Mouse (Mus musculus) limb, embryonic 13.5 days (tissue): Measurements from ENCODE around the gene Wiz. TPM values are rescaled to one million over a fixed set of nuclear protein-coding genes. Genes with fewer than 3 reads are reported as not detected.
A peak's percentile ranks its signal among the peaks of the same experiment; 100 is the strongest.

Experiments used
- ATAC-seq: fragments of 200-750 bp; cut with Nextera tagmentation; 2 replicates; pipeline ENCODE4 v1.8.0; 2017; ENCODE audit warnings: low read depth, moderate number of reproducible peaks, moderate TSS enrichment; ENCODE audit not compliant: low FRiP score
- H3K27ac ChIP-seq: fragments of 300-500 bp; sonication (generic); 2 replicates; pipeline ENCODE4 v1.5.1; 2015; ENCODE audit warnings: inconsistent platforms, mild to moderate bottlenecking, moderate library complexity
- H3K27me3 ChIP-seq: fragments of 300-500 bp; sonication (generic); 2 replicates; pipeline ENCODE4 v1.6.1; 2015; ENCODE audit warnings: mild to moderate bottlenecking, inconsistent platforms
- H3K36me3 ChIP-seq: fragments of 300-500 bp; sonication (generic); 2 replicates; pipeline ENCODE4 v1.6.1; 2015; ENCODE audit warnings: inconsistent platforms, mild to moderate bottlenecking, moderate library complexity
- H3K4me1 ChIP-seq: fragments of 300-500 bp; sonication (generic); 2 replicates; pipeline ENCODE4 v1.6.1; 2015; ENCODE audit warnings: inconsistent platforms
- H3K4me2 ChIP-seq: fragments of 300-500 bp; sonication (generic); replicated peaks from 2 replicates; pipeline ENCODE4 v1.6.1; 2015; ENCODE audit warnings: inconsistent platforms, mild to moderate bottlenecking, moderate library complexity
- H3K4me3 ChIP-seq: fragments of 300-500 bp; sonication (generic); 2 replicates; pipeline ENCODE4 v1.5.1; 2015; ENCODE audit warnings: moderate library complexity, mild to moderate bottlenecking, inconsistent platforms
- H3K9ac ChIP-seq: fragments of 300-500 bp; sonication (generic); 2 replicates; pipeline ENCODE4 v1.6.1; 2015; ENCODE audit warnings: mild to moderate bottlenecking, inconsistent platforms
- H3K9me3 ChIP-seq: fragments of 300-500 bp; sonication (generic); 2 replicates; pipeline ENCODE4 v1.6.1; 2016; ENCODE audit warnings: inconsistent platforms
- WGBS: fragments of 180-500 bp; shearing (Covaris S2); methylation state at CpG from one replicate; pipeline ENCODE4 v1.1.7; 2015; 5-methylcytosine and 5-hydroxymethylcytosine counted together
- polyA plus RNA-seq: library from polyadenylated mRNA; unstranded; fragments of >200 nt; fragmentation: Nextera tagmentation; extraction: Ambion mirVana; gene quantifications from 2 replicates; pipeline ENCODE4 v1.2.1, GENCODE M21; 2015

Gene Wiz
- polyA plus RNA-seq, 1 experiment from 2014 or later: 25.2 TPM

DNA sequence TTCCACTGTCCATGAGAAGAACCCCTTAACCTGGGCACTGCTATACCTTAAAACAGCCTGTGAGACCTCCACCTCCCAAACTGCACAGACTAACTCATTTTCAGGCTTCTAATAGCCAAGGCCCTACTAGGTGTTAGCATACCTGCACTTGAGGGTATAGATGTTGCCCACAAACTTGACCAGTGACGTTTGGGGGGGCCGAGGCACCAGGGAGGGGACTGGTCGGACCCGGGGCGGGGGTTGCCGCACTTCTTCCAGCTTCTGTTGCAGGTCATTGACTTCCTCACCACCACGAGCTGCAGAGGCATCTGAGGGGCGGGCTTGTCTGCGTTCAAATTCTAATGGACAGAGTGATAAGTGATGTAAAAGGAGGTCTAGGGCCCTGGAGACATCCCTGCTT is 33.0 kb downstream of the Wiz start:
- Histone ChIP-seq H3K36me3 (peaks cover 79% of the 10 kb centered on the region), H3K9ac (no peak overlapping the region), H3K27me3 (no peaks in the 10 kb centered on the region), H3K4me3 (no peak overlapping the region), H3K4me1 (0 out of 2 replicates have a peak, but pooled peaks cover under 1% of the 10 kb centered on the region), H3K27ac (no peak overlapping the region), H3K9me3 (no peaks in the 10 kb centered on the region), H3K4me2 (no peak overlapping the region)
- 93% methylated on average over 9 of the region's 9 CpGs for WGBS
- ATAC-seq: no peak

DNA sequence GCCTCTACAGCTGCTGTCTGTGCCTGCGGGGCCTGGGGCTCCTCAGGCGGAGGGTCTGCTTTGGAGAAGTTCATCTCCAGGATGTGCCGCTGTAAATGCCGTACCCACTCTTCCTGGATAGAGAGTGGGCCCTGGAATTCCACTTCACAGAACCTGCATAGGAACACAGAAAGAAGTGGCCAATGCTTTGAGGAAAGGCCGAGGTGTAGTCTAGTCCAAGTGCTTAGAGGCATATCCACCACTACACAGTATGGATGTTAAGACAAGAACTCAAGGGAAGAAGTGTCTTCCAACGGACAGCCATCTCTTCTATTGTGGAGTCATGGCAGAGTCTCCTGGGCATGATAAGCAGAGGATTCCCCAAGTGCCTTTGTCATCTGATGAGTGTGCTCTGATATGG is 34.2 kb downstream of the Wiz start:
- H3K4me2 ChIP-seq: no peak overlapping the region
- no peak overlapping the region for H3K27ac ChIP-seq
- no peak for ATAC-seq
- H3K9me3 ChIP-seq: no peaks in the 10 kb centered on the region
- 93% methylated on average over 6 of the region's 6 CpGs for WGBS
- H3K36me3 ChIP-seq: peaks cover 66% of the 10 kb centered on the region
- H3K9ac ChIP-seq: no peak overlapping the region
- no peak overlapping the region for H3K4me3 ChIP-seq
- H3K27me3 ChIP-seq: no peaks in the 10 kb centered on the region
- 0 out of 2 replicates have a peak, but pooled peaks cover 2% of the 10 kb centered on the region for H3K4me1 ChIP-seq

DNA sequence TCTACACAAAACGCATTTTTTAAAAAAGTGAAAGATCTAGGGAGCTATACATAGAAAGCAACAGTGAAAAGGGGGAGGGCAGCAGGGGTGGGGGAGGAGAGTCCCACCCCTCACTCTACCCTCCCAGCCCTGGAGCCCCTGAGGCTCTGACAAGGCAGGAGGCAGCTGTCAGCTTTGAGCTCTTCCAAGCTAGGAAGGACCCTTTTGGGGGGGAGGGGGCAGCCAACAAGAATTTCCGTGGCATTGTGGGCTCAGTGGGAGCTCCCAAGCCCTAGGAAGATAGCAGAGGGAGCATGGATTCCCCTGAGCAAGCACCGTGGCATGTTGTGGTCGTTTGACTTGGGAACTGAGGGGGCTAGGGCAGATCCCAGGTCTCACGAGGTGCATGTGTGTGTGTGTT is 35.0 kb downstream of the Wiz start:
- 81% methylated on average over 5 of the region's 5 CpGs for WGBS
- no peaks in the 10 kb centered on the region for H3K9me3 ChIP-seq
- peaks cover 58% of the 10 kb centered on the region for H3K36me3 ChIP-seq
- no peak overlapping the region for H3K4me3 ChIP-seq
- no peaks in the 10 kb centered on the region for H3K27me3 ChIP-seq
- no peak for ATAC-seq
- no peak overlapping the region for H3K4me2 ChIP-seq
- no peak overlapping the region for H3K27ac ChIP-seq
- peaks cover 6% of the 10 kb centered on the region for H3K4me1 ChIP-seq
- no peak overlapping the region for H3K9ac ChIP-seq

DNA sequence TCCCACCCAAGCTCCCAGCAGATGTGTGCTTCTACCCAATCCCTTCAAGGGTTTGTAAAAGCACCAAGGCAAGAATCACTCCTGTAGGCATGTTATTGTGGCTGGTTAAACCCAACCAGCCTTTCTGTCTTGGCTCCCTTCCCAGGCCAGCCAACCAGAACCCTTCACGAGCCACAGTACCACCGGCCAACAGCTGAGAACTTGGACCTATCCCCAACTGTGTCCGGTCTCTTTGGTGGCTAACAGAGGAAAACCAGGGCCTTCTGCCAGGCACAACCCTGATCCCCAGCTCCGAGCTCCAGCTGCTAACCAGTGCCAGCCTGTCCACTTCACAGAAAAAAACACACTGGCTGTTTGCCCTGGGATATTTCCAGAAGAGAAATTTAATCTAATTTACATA is 35.5 kb downstream of the Wiz start:
- no peak for ATAC-seq
- H3K36me3 ChIP-seq: peaks cover 53% of the 10 kb centered on the region

DNA sequence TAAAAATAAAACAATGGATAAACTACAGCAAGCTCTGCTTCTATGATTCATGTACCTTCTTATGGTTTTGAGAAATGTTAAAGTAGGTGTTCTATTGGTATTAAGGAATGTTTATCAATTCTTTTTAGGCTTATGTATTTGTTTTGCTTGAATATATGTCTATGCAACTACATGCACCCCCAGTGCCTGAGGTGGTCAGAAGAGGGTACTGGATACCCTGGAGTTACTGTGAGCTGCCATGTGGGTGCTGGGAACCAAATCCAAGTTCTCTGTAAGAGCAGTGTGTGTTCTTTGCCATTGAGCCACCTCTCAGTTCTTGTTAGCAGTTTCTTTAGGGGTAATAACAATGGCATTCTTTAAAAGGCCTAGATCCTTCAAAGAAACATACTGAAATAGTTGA is 37.5 kb downstream of the Wiz start:
- ATAC-seq: no peak
- Histone ChIP-seq H3K4me3 (no peak overlapping the region), H3K36me3 (peaks cover 33% of the 10 kb centered on the region), H3K27me3 (no peaks in the 10 kb centered on the region), H3K4me1 (peaks cover 23% of the 10 kb centered on the region), H3K27ac (no peak overlapping the region), H3K4me2 (no peak overlapping the region), H3K9me3 (no peaks in the 10 kb centered on the region), H3K9ac (no peak overlapping the region)

More for the DNA sequence above, 35.5 kb downstream of the Wiz start:
- H3K9me3 ChIP-seq: no peaks in the 10 kb centered on the region
- no peaks in the 10 kb centered on the region for H3K27me3 ChIP-seq
- H3K4me1 ChIP-seq: peaks cover 12% of the 10 kb centered on the region
- 76% methylated on average over 4 of the region's 4 CpGs for WGBS
- no peak overlapping the region for H3K27ac ChIP-seq
- H3K4me2 ChIP-seq: no peak overlapping the region
- no peak overlapping the region for H3K4me3 ChIP-seq
- no peak overlapping the region for H3K9ac ChIP-seq

DNA sequence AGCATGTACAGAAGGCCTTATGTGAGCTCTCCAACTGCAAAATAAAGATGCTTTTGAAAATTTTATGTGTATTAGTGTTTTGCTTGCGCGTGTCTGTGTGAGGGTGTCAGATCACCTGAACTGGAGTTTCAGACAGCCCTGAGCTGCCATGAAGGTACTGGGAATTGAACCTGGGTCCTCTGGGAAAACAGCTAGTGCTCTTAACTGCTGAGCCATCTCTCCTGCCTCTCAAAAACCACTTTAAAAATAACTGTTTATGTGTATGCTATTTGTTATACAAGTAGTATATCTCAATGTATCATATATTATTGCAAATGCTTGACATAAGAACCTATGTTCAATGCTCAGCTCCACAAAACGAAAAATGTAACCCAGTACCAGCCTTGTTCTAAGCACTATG is 38.0 kb downstream of the Wiz start:
- Histone ChIP-seq H3K27me3 (no peaks in the 10 kb centered on the region), H3K4me1 (peaks cover 23% of the 10 kb centered on the region), H3K9ac (no peak overlapping the region), H3K4me2 (peak overlapping the region; percentile 87), H3K4me3 (peak overlapping the region; percentile 92; the same call in 1 of the 2 replicates), H3K9me3 (no peaks in the 10 kb centered on the region), H3K36me3 (peaks cover 29% of the 10 kb centered on the region), H3K27ac (no peak overlapping the region)
- 73% methylated on average over 3 of the region's 3 CpGs for WGBS
- no peak for ATAC-seq

DNA sequence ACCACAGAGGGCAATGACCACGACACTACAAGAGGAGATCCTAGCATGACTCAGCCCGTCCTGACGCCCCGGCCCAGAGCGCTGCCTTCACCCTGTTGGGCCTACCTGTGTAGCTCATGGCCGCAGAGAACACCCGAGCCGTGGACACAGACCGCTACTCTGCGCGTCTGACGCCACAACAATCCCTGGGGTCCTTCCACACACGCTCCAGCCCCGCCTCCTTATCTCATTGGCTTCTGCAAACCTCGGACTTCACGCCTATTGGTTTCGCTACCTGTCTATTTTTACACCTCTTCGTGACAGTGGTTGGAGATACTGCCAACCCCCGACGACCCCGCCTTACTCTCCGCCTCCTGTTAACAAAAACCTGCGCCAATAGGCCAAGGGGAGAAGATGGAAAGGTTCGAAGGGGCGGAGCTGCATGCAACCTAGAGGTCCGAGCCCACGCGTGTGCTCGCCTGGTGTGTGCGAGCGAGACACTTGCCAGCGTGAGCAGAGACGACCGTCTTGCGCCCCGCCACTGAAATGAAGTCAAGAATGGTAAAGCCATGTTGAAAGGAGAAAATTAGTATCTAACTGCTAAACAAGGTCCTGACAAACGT is 38.8 kb downstream of the Wiz start, which contains the start of gene Akap8l:
TSS of gene Akap8l (minus strand) at position 226 of the 602 bp plus-strand sequence.
- Histone ChIP-seq H3K9ac (peak within 1 kb of the TSS; percentile 82), H3K4me3 (peak within 1 kb of the TSS; percentile 92), H3K9me3 (no peaks in the 10 kb centered on the region), H3K4me2 (peak within 1 kb of the TSS; percentile 87), H3K27me3 (no peaks in the 10 kb centered on the region), H3K27ac (peak within 1 kb of the TSS; percentile 55), H3K36me3 (peaks cover 21% of the 10 kb centered on the region), H3K4me1 (peaks cover 23% of the 10 kb centered on the region)
- peak; percentile 98 for ATAC-seq
- WGBS: under 1% methylated on average over 37 of the region's 37 CpGs

DNA sequence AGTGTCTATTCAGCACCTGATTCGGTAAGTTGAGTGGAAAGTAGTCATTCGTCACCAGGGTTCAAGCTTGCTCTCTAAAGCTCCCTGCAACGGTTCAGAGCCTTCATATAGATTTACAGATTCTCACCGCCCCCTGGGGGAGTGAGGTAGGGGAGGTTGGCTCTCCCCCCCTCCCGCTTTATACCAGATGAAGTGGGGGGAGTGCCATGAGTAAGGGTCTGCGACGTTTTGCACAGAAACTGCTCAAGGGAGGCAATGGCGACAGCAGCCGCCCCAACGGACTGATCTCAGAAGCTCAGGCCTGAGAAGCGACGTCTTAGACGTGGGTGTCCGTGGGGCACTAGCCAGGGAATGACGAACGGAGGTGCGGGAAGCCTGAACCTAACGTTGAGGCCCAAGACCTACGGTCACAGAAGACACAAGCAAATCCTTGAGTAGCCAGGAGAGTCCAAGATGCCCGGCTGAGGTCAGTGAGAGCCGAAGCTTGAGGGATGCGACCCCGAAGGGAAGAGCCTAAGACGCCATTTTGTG is 39.3 kb downstream of the Wiz start:
- no peak for ATAC-seq
- Histone ChIP-seq H3K9ac (peak overlapping the region; percentile 82), H3K4me1 (peaks cover 23% of the 10 kb centered on the region), H3K4me3 (peak overlapping the region; percentile 92), H3K27ac (peak overlapping the region; percentile 55), H3K27me3 (no peaks in the 10 kb centered on the region), H3K36me3 (peaks cover 18% of the 10 kb centered on the region), H3K9me3 (no peaks in the 10 kb centered on the region), H3K4me2 (peak overlapping the region; percentile 87)
- under 1% methylated on average over 24 of the region's 24 CpGs for WGBS

DNA sequence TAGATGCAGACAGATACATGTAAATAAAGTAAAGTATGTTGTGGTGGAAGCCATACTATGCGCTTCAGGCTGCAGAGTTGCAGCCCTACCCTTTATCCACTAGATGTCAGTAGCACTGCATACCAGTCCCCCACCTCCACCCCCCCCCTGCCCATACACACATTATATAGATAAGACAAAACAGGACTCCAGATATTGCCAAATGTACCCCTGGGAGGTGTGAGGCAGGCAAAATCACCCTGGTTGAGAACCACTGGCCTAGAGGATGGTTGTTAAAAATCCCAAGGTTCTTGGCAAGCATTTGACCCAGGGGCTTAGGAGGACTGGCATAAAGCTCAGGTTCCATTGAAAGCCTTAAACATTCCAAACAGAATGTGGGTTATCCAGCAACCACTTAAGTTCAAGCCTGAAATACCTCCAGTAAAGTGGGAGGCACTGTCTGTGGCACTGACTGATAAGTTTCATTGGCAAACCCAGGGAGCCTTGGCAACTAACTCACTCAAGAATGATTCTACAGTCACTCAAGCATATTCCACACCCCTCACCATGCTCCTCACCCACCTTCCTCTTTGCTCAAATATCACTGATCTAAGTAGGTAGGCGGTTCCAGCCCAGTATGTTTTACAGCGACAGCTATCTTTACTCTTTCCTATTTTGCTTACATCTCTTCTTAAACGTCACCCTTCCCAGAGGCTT is 40.1 kb downstream of the Wiz start:
- H3K4me3 ChIP-seq: peak overlapping the region; percentile 92
- H3K36me3 ChIP-seq: peaks cover 18% of the 10 kb centered on the region
- peaks cover 23% of the 10 kb centered on the region for H3K4me1 ChIP-seq
- no peak for ATAC-seq
- WGBS: 14% methylated on average over 4 of the region's 4 CpGs
- H3K4me2 ChIP-seq: peak overlapping the region; percentile 87
- H3K27ac ChIP-seq: no peak overlapping the region
- H3K27me3 ChIP-seq: no peaks in the 10 kb centered on the region
- peak overlapping the region; percentile 82 for H3K9ac ChIP-seq
- H3K9me3 ChIP-seq: no peaks in the 10 kb centered on the region

DNA sequence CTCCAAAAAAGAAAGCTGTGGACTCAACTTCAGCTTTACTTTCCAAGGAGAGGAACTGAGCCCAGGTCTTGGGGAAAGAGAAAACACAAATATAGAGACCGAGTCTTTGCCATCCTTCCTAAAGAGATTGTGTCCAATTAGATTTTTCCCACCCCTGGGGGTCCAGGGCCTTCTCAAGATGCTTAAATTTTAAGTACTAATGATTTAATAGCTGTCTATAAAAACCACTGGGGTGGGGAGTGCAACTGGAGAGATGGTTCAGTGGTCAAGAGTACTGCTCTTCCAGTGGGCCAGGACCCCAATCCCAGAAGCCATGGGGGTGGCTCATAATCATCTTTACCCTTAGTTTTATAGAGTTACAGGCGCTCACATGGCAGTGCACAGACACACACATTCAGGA is 40.8 kb downstream of the Wiz start:
- H3K4me2 ChIP-seq: peak overlapping the region; percentile 87
- H3K27ac ChIP-seq: no peak overlapping the region
- no peaks in the 10 kb centered on the region for H3K9me3 ChIP-seq
- H3K36me3 ChIP-seq: peaks cover 16% of the 10 kb centered on the region
- 85% methylated on average over 2 of the region's 2 CpGs for WGBS
- peaks cover 23% of the 10 kb centered on the region for H3K4me1 ChIP-seq
- no peak for ATAC-seq
- peak overlapping the region; percentile 92; the same call in 1 of the 2 replicates for H3K4me3 ChIP-seq
- H3K27me3 ChIP-seq: no peaks in the 10 kb centered on the region
- peak overlapping the region; percentile 8; the same call in 1 of the 2 replicates for H3K9ac ChIP-seq

DNA sequence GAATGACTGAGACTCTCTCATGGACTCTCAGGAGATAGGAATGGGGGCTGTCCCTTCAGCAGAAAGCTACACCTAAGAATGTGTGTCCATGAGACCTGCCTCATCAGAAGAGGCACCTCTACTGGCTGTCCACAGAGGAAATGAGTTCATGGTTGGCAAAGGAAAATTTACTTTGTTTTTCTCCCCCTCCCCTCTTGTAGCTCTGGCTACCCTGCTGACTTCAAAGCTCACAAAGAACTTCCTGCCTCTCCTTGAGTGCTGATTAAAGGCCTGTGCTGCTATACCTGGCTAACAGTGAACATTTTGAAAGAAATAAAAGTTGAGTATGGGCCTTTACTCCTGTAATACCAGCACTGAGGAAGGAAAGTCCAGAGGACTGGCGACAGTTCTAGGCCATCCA is 48.1 kb downstream of the Wiz start:
- Histone ChIP-seq H3K4me1 (no peaks in the 10 kb centered on the region), H3K9me3 (no peaks in the 10 kb centered on the region), H3K36me3 (peaks cover 64% of the 10 kb centered on the region), H3K27ac (no peak overlapping the region), H3K27me3 (no peaks in the 10 kb centered on the region), H3K9ac (no peak overlapping the region), H3K4me2 (no peak overlapping the region), H3K4me3 (no peak overlapping the region)
- 83% methylated on average over 1 of the region's 1 CpGs for WGBS
- no peak for ATAC-seq

DNA sequence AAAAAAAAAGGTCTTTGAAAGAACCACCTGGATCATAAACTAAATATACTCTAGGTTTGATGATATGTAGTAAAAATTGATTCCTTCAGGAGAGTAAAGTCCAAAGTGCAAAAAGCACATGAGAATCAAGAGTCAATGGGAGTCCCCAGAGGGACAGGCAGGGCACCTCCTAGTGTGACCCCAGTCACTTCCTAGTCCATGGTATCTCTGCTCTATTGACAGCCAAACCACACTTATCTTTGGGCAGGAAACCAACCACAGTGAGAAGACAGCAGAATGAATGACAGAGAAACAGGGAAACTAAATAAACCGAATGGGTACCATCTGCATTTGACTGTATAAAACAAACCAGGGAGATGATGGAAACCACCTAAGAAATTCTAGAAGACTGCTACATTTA is 49.1 kb downstream of the Wiz start:
- H3K4me3 ChIP-seq: no peak overlapping the region
- H3K27me3 ChIP-seq: no peaks in the 10 kb centered on the region
- H3K4me2 ChIP-seq: no peak overlapping the region
- ATAC-seq: no peak
- no peaks in the 10 kb centered on the region for H3K9me3 ChIP-seq
- no peaks in the 10 kb centered on the region for H3K4me1 ChIP-seq
- 92% methylated on average over 1 of the region's 1 CpGs for WGBS
- H3K27ac ChIP-seq: no peak overlapping the region
- no peak overlapping the region for H3K9ac ChIP-seq
- H3K36me3 ChIP-seq: peaks cover 73% of the 10 kb centered on the region
